Mouse (Mus musculus) myocyte (in vitro differentiated cells): Measurements from ENCODE around the gene Gm9913. TPM values are rescaled to one million over a fixed set of nuclear protein-coding genes. Genes with fewer than 3 reads are reported as not detected.

Experiments used
- H3K27me3 ChIP-seq: one replicate; pipeline ENCODE4 v1.6.1; 2011; ENCODE audit not compliant: control insufficient read depth, insufficient read depth, insufficient read length
- H3K36me3 ChIP-seq: one replicate; pipeline ENCODE4 v1.6.1; 2011; ENCODE audit not compliant: control insufficient read depth, insufficient read depth
- H3K4me2 ChIP-seq: one replicate; pipeline ENCODE4 v1.6.1; 2011; ENCODE audit warnings: low read depth, control low read depth
- H3K4me3 ChIP-seq: one replicate; pipeline ENCODE4 v1.5.1; 2011; ENCODE audit warnings: mild to moderate bottlenecking, control low read depth, moderate library complexity
- H3K79me2 ChIP-seq: one replicate; pipeline ENCODE4 v1.6.1; 2011; ENCODE audit not compliant: control insufficient read depth, insufficient read depth
- H3ac ChIP-seq: one replicate; pipeline ENCODE4 v1.6.1; 2011; ENCODE audit not compliant: control insufficient read depth, insufficient read length
- CEBPB ChIP-seq: IDR thresholded peaks from 2 replicates; pipeline ENCODE4 v1.6.1; 2011; ENCODE audit warnings: mild to moderate bottlenecking, moderate library complexity; ENCODE audit not compliant: poor library complexity, insufficient read depth, severe bottlenecking
- E2F4 ChIP-seq: IDR thresholded peaks from one replicate; pipeline ENCODE4 v1.6.1; 2011; ENCODE audit warnings: mild to moderate bottlenecking, control low read depth, moderate library complexity; ENCODE audit not compliant: insufficient read depth
- MAX ChIP-seq: IDR thresholded peaks from one replicate; pipeline ENCODE4 v1.6.1; 2011; ENCODE audit warnings: low read depth, mild to moderate bottlenecking, control low read depth
- MYOD1 ChIP-seq, 3 experiments: IDR thresholded peaks; one replicate each; pipeline ENCODE4 v1.6.1; 2011; ENCODE audit warnings: control low read depth in 2 of 3, low read depth in 2 of 3, mild to moderate bottlenecking in 2 of 3, moderate library complexity in 1 of 3; ENCODE audit not compliant: insufficient read length in 2 of 3, control insufficient read depth in 1 of 3
- MYOG ChIP-seq, 3 experiments: IDR thresholded peaks; one replicate each; pipeline ENCODE4 v1.6.1; 2011; ENCODE audit warnings: control low read depth in 2 of 3, low read depth in 2 of 3, mild to moderate bottlenecking in 2 of 3; ENCODE audit not compliant: insufficient read length in 2 of 3, control insufficient read depth in 1 of 3, insufficient read depth in 1 of 3
- POLR2A ChIP-seq: IDR thresholded peaks from one replicate; pipeline ENCODE4 v1.6.1; 2011; ENCODE audit warnings: low read depth, mild to moderate bottlenecking, control low read depth, moderate library complexity; ENCODE audit not compliant: insufficient read length
- POLR2AphosphoS2 ChIP-seq: IDR thresholded peaks from one replicate; pipeline ENCODE4 v1.6.1; 2011; ENCODE audit warnings: low read depth, control low read depth; ENCODE audit not compliant: insufficient read length
- REST ChIP-seq: IDR thresholded peaks from one replicate; pipeline ENCODE4 v1.6.1; 2011; ENCODE audit warnings: mild to moderate bottlenecking, control low read depth, moderate library complexity; ENCODE audit not compliant: insufficient read depth, insufficient read length
- SRF ChIP-seq: IDR thresholded peaks from one replicate; pipeline ENCODE4 v1.6.1; 2011; ENCODE audit warnings: low read depth; ENCODE audit not compliant: control insufficient read depth, insufficient read length
- TCF12 ChIP-seq: IDR thresholded peaks from one replicate; pipeline ENCODE4 v1.6.1; 2011; ENCODE audit warnings: mild to moderate bottlenecking, control low read depth; ENCODE audit not compliant: poor library complexity, insufficient read depth, severe bottlenecking
- TCF3 ChIP-seq: IDR thresholded peaks from one replicate; pipeline ENCODE4 v1.6.1; 2011; ENCODE audit warnings: low read depth, control low read depth; ENCODE audit not compliant: insufficient read length
- USF1 ChIP-seq: IDR thresholded peaks from one replicate; pipeline ENCODE4 v1.6.1; 2011; ENCODE audit warnings: low read depth, mild to moderate bottlenecking, control low read depth, moderate library complexity
- polyA plus RNA-seq: library from polyadenylated mRNA; unstranded; fragments of >200 nt; fragmentation: generic; extraction: Trizol; gene quantifications from one replicate; pipeline ENCODE4 v1.2.1, GENCODE M21; 2012; ENCODE audit warnings: missing spikeins

Gene Gm9913
- polyA plus RNA-seq: 0.37 TPM

DNA sequence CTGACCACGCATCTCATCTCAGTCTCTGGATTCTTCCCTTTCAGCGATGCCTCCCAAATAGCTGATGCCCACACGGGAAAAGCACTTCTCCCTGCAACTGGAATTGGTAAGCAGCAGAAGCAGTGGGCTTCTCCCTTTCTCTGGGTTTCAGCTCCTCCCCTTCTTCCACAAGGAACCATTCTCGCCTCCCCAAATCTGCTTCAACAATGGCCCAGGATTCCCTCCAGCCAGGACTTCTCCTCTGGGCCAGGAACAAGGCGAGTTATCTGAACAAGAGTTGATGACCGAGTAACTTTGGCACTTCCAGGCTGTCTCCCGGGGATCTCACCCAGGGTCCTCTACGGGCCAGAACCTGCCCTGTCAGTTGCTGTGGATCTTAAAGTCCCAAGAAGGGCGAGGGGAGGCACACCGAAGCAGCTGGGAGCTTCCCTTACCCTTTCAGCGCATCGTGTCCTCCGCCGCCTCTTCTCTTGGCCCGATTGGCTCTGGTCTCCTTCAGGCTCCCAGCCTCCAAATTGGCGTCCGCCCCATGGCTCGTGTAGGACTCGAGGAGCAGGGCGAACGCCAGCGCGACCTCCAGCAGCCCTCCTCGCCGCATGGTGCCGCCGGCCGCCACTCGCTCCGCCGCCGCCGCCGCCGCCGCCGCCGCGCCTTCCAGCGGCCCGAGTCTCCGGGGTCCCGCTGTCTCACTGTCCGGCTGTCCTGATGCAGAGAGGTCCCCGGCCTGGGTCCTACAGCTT, at the start of gene Gm9913:
Gm9913 (plus strand) TSS at position 84 of the 740 bp plus-strand sequence.
- Histone ChIP-seq H3ac (peak within 1 kb of the TSS; percentile 34), H3K27me3 (no peaks in the 10 kb centered on the region), H3K4me3 (peak within 1 kb of the TSS; percentile 80), H3K4me2 (peak within 1 kb of the TSS; percentile 74), H3K79me2 (peaks cover 48% of the 10 kb centered on the region), H3K36me3 (peaks cover 5% of the 10 kb centered on the region)
- TF ChIP-seq TCF12 (no peak), SRF (no peak), POLR2AphosphoS2 (no peak), CEBPB (no peak), USF1 (no peak), MYOG (IDR thresholded peaks at IDR 0.05; ENCODE audit: control insufficient read depth in 1 of 3, insufficient read depth in 1 of 3, insufficient read length in 2 of 3, low read depth in 2 of 3) (no peak), MYOD1 (IDR thresholded peaks at IDR 0.05; ENCODE audit: control insufficient read depth in 1 of 3, insufficient read length in 2 of 3, low read depth in 2 of 3) (no peak)

DNA sequence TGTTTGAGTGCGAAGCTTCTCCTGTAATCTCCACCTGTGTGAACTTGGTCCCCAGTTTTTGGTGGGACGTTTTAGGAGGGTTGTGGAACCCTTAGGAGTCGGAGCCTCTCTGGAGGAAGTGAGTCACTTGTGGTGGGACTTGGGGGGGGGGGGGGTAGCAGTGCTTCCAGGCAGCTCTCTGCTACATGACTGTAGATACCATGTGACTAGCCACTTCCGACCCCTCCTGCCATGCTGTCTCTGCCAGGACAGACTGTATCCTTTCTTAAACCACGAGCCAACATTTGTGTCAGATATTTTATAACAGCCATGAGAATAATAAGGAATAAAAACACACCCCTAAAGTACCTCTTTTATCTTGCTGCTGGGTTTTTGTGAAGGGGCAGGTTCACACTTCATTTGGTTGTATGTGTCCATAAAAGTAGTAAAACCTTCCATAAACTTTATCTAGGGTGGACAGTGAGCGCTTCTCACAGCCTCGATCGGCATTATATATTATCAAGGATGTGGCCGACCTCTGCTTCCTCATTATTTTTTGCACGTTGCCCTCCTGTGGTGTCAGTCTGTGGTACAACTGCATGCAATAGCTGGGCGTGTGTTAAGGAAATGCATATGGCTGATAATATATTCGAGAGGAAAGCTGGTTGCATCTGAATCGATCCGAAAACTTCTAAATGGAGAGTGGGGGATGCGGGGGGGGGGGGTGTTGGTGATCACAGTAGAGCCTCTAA, 48.7 kb upstream of the Gm9913 start:
- peaks cover 13% of the 10 kb centered on the region for H3K79me2 ChIP-seq
- H3K36me3 ChIP-seq: peaks cover 16% of the 10 kb centered on the region
- H3K4me2 ChIP-seq: peak overlapping the region; percentile 43
- no peak overlapping the region for H3ac ChIP-seq
- TF ChIP-seq POLR2AphosphoS2: no peak
- no peaks in the 10 kb centered on the region for H3K27me3 ChIP-seq
- H3K4me3 ChIP-seq: no peak overlapping the region

DNA sequence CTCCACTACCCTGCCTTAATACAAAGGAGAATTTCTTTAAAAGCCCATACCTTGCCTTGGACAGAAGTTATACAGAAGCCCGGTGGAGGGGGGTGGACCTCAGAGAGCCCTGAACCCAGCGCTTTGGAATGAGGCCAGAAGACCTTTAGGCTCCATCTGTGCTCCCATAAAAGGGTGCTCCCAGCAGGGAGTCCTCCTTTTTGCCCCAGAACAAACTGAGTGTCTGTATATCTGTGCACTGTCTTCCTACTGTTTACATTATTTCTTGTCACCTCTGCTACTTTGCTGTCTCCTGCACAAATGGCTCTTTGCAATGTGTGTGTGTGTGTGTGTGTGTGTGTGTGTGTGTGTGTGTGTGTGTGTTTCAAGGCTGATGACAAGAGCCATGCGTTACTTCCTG, 45.8 kb upstream of the Gm9913 start:
- no peak overlapping the region for H3K4me2 ChIP-seq
- H3K4me3 ChIP-seq: no peak overlapping the region
- peaks cover 12% of the 10 kb centered on the region for H3K36me3 ChIP-seq
- TF ChIP-seq POLR2AphosphoS2: no peak
- TF ChIP-seq MAX: no peak
- TF ChIP-seq TCF3: no peak
- no peak for TF ChIP-seq E2F4
- no peak for TF ChIP-seq TCF12
- no peak for TF ChIP-seq USF1
- no peak for TF ChIP-seq MYOD1 (IDR thresholded peaks at IDR 0.05; ENCODE audit: control insufficient read depth in 1 of 3, insufficient read length in 2 of 3, low read depth in 2 of 3)
- no peak for TF ChIP-seq MYOG (IDR thresholded peaks at IDR 0.05; ENCODE audit: control insufficient read depth in 1 of 3, insufficient read depth in 1 of 3, insufficient read length in 2 of 3, low read depth in 2 of 3)
- no peak overlapping the region for H3ac ChIP-seq
- no peaks in the 10 kb centered on the region for H3K27me3 ChIP-seq
- peaks cover 8% of the 10 kb centered on the region for H3K79me2 ChIP-seq

DNA sequence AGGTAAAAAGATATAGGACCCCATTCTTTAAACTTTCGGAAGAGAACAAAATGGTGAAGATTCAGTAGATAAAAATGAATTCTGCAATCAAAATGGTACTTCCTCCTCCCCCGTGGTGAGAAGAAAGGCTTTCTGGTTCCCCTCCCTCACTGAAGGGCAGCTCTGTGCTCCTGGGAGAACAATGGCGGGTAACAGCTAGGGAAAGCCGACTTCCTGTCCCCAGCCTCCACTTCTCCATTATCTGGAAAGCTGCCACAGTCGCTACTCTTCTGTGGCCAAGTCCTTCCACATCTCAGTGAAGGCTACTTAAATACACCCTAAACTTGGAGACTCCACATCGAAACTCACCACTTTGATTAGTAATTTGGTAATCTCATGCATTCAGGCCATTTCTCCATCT, 40.9 kb upstream of the Gm9913 start:
- Histone ChIP-seq H3K4me3 (no peak overlapping the region), H3K79me2 (no peaks in the 10 kb centered on the region), H3K27me3 (no peaks in the 10 kb centered on the region), H3K36me3 (peaks cover 29% of the 10 kb centered on the region), H3K4me2 (no peak overlapping the region), H3ac (no peak overlapping the region)
- TF ChIP-seq SRF (no peak), MYOD1 (IDR thresholded peaks at IDR 0.05; ENCODE audit: control insufficient read depth in 1 of 3, insufficient read length in 2 of 3, low read depth in 2 of 3) (no peak), TCF3 (no peak), MAX (no peak), REST (no peak), POLR2AphosphoS2 (no peak), USF1 (no peak)

DNA sequence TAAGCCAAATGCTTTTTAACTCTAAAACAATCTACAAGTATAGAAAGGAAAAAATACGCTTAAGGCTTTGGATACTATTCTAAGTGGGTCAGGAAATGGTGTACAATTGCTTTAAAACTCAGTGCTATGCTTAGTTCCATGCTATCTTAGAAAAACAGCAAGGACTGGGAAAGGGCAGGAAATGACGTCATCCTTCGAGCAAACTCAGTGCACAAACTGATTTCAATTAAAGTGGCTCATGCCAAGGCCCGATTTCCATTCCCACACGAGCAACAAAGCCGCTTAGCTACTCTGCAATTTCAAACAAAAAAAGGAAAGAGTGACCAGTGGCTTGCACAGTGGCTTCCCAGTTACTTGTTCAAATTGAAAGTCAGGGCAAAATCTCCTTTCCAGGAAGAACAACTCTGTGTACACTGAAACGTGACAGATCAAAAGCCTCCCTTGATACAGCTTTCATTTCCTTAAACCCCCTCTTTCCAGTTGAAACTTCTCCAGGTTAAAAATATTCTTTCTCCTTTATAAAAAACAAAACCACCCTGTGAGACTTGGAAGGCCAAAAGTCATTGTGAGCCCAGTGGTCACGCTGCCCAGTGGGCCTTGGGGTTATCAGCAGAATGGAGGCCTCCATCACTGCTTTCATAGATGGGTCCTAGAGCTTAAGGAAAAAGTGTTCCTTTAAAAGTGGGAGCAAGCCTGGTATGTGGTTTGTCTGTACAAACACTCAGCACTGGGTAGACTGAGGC, 34.2 kb upstream of the Gm9913 start:
- no peak overlapping the region for H3ac ChIP-seq
- no peak overlapping the region for H3K4me3 ChIP-seq
- no peaks in the 10 kb centered on the region for H3K27me3 ChIP-seq
- H3K4me2 ChIP-seq: no peak overlapping the region
- H3K36me3 ChIP-seq: peaks cover 27% of the 10 kb centered on the region
- H3K79me2 ChIP-seq: peaks cover 20% of the 10 kb centered on the region
- no peak for TF ChIP-seq POLR2A
- TF ChIP-seq E2F4: no peak
- no peak for TF ChIP-seq MYOG (IDR thresholded peaks at IDR 0.05; ENCODE audit: control insufficient read depth in 1 of 3, insufficient read depth in 1 of 3, insufficient read length in 2 of 3, low read depth in 2 of 3)
- TF ChIP-seq MYOD1 (IDR thresholded peaks at IDR 0.05; ENCODE audit: control insufficient read depth in 1 of 3, insufficient read length in 2 of 3, low read depth in 2 of 3): no peak
- no peak for TF ChIP-seq POLR2AphosphoS2
